Mouse (Mus musculus) cortical plate, adult 2 months (tissue): ENCODE data around the gene Mtif2.

Experiments
- CTCF ChIP-seq: fragments of 200-500 bp; IDR thresholded peaks from 2 replicates; pipeline ENCODE4 v1.5.1; 2011; ENCODE audit warnings: mild to moderate bottlenecking, control low read depth, low read length; ENCODE audit not compliant: insufficient read depth; ENCODE audit errors: extremely low read depth
- POLR2A ChIP-seq: fragments of 200-500 bp; IDR thresholded peaks from 2 replicates; pipeline ENCODE4 v1.6.1; 2011; ENCODE audit warnings: mild to moderate bottlenecking, low read length, control low read depth; ENCODE audit not compliant: insufficient read depth; ENCODE audit errors: extremely low read depth

GRCm38 (mm10) chr11:29538201-29538600 lies 12.0 kb downstream of the Mtif2 start:
- no peak for TF ChIP-seq POLR2A
- TF ChIP-seq CTCF, result no peak
